Mouse (Mus musculus) liver, postnatal 0 days (tissue): ENCODE measurements at regions not wholly inside any gene's neighbourhood (a gene's known extent, or its start where the extent isn't known, plus 50 kb on each side); places are given as distances from the start of the nearest gene placed in this dataset.
A peak's percentile ranks its signal among the peaks of the same experiment; 100 is the strongest.

Experiments
- ATAC-seq: fragments of 200-750 bp; cut with Nextera tagmentation; 2 replicates; pipeline ENCODE4 v1.8.0; 2017; ENCODE audit warnings: mild to moderate bottlenecking, moderate library complexity
- DNase-seq: peaks from one replicate; pipeline ENCODE4 v3.0.0-alpha.2; 2016
- H3K27ac ChIP-seq: fragments of 300-500 bp; sonication (generic); 2 replicates; pipeline ENCODE4 v1.5.1; 2014; ENCODE audit warnings: antibody characterized with exemption, moderate library complexity, mild to moderate bottlenecking, low read depth
- H3K27me3 ChIP-seq: fragments of 300-500 bp; sonication (generic); 2 replicates; pipeline ENCODE4 v1.6.1; 2014; ENCODE audit warnings: low read length, control low read depth, mixed read lengths; ENCODE audit not compliant: insufficient read depth
- H3K36me3 ChIP-seq: fragments of 300-500 bp; sonication (generic); replicated peaks from 2 replicates; pipeline ENCODE4 v1.6.1; 2014; ENCODE audit warnings: mild to moderate bottlenecking, control low read depth, low read length, moderate library complexity, mixed read lengths; ENCODE audit not compliant: insufficient read depth
- H3K4me1 ChIP-seq: fragments of 300-500 bp; sonication (generic); 2 replicates; pipeline ENCODE4 v1.6.1; 2014; ENCODE audit warnings: antibody characterized with exemption, mild to moderate bottlenecking, control low read depth; ENCODE audit not compliant: insufficient read depth
- H3K4me2 ChIP-seq: fragments of 300-500 bp; sonication (generic); 2 replicates; pipeline ENCODE4 v1.6.1; 2014; ENCODE audit warnings: low read depth, mild to moderate bottlenecking, low read length, moderate library complexity, mixed read lengths
- H3K4me3 ChIP-seq: fragments of 300-500 bp; sonication (generic); 2 replicates; pipeline ENCODE4 v1.5.1; 2014; ENCODE audit warnings: low read depth, low read length
- H3K9ac ChIP-seq: fragments of 300-500 bp; sonication (generic); replicated peaks from 2 replicates; pipeline ENCODE4 v1.6.1; 2014; ENCODE audit warnings: mild to moderate bottlenecking, moderate library complexity
- H3K9me3 ChIP-seq: fragments of 300-500 bp; sonication (generic); 2 replicates; pipeline ENCODE4 v1.6.1; 2016; ENCODE audit warnings: mild to moderate bottlenecking, control low read depth, low read length, mixed read lengths
- CTCF ChIP-seq: sonication (generic); IDR thresholded peaks from 2 replicates; pipeline ENCODE4 v1.5.1; 2016; ENCODE audit warnings: antibody characterized with exemption, low read depth
- EP300 ChIP-seq: IDR thresholded peaks from 2 replicates; pipeline ENCODE4 v1.6.1; 2016; ENCODE audit warnings: antibody characterized with exemption, low read depth, mild to moderate bottlenecking
- WGBS: fragments of 180-500 bp; shearing (Covaris S2); extraction: QIAGEN DNeasy Blood & Tissue Kit; methylation state at CpG from one replicate; pipeline ENCODE4 v1.1.7; 2014; ENCODE audit not compliant: insufficient replicate concordance; 5-methylcytosine and 5-hydroxymethylcytosine counted together

DNA sequence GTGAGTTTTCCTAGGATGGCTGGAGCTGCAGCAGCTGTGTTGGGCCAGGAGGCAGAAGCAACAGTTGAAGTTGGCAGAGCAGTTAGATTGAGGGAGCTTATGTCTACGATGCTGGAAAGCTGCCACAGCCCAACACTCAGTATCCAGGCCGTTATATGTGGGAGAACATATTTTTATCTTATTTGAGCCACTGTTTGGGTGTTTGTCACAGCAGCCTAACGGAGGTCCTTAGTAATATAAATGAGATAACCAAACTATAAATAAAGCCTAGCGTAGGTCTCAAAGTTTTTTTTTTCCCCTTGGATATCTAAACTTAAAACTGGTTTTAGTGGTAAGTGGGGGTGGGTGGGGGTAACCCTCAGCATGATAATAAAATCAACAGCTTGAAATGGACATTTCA is 236.4 kb upstream of the Adgrl2 start:
- Histone ChIP-seq H3K4me3 (no peak overlapping the region), H3K4me1 (peaks cover 2% of the 10 kb centered on the region; the same call in 1 of the 2 replicates), H3K9ac (no peak overlapping the region), H3K4me2 (no peak overlapping the region), H3K27ac (no peak overlapping the region), H3K9me3 (no peaks in the 10 kb centered on the region), H3K36me3 (no peaks in the 10 kb centered on the region), H3K27me3 (no peaks in the 10 kb centered on the region)
- TF ChIP-seq CTCF (no peak), EP300 (peak; percentile 87)
- ATAC-seq (peak; percentile 49; the same call in 1 of the 2 replicates), DNase-seq (no peak)
- 58% methylated on average over 4 of the region's 4 CpGs for WGBS

DNA sequence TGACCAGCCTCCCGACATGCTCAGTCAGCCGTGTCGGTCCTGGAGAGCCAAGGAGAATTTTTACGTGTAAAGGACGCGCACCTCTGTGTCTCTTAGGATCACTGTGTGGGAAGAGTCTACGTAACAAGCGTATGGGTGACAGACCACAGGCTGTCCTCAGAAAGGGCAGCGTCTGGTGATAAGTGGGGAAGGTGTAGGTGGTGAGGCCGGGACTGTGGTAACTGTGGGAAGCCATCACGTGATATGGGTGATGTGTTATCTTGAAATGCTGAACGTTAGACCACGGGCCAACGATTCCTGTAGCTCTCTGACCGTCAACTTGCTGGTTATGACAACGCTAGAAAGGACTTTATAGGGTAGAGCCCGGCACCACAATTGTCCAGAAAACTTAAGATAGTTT is 235.3 kb upstream of the Adgrl2 start:
- TF ChIP-seq EP300, result peak; percentile 85
- no peak for TF ChIP-seq CTCF
- H3K4me2 ChIP-seq, result peak overlapping the region; percentile 40; the same call in 1 of the 2 replicates
- H3K4me3 ChIP-seq, result no peak overlapping the region
- no peaks in the 10 kb centered on the region for H3K9me3 ChIP-seq
- no peaks in the 10 kb centered on the region for H3K36me3 ChIP-seq
- WGBS, result 43% methylated on average over 17 of the region's 17 CpGs
- ATAC-seq (0 out of 2 replicates have a peak, but pooled peaks have one; percentile 23), DNase-seq (no peak)
- no peaks in the 10 kb centered on the region for H3K27me3 ChIP-seq
- H3K4me1 ChIP-seq, result peaks cover 2% of the 10 kb centered on the region; the same call in 1 of the 2 replicates
- no peak overlapping the region for H3K9ac ChIP-seq
- H3K27ac ChIP-seq, result no peak overlapping the region

DNA sequence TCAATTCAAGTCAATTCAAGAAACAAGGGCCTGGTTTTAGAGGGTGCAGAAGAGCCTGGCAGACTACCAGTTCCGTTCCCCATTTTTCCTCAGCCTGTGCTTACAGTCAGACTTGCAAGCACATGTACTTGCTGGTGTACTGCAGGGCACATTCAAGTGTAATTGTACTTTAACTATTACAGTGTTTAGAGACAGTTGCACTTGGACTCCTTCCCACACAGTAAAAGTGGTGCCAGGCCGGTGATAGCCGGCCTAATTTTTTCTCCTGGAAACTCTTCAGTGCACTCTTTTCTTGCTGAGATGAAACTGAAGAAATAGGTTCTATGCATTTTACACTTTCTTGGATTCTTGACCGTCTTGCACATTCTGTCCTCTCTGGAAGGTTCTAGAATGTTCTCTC is 233.9 kb upstream of the Adgrl2 start:
- Histone ChIP-seq H3K36me3 (no peaks in the 10 kb centered on the region), H3K27me3 (no peaks in the 10 kb centered on the region), H3K4me1 (peaks cover 2% of the 10 kb centered on the region; the same call in 1 of the 2 replicates), H3K9me3 (no peaks in the 10 kb centered on the region), H3K4me2 (no peak overlapping the region), H3K9ac (no peak overlapping the region), H3K27ac (no peak overlapping the region), H3K4me3 (no peak overlapping the region)
- TF ChIP-seq EP300 (no peak), CTCF (no peak)
- 77% methylated on average over 4 of the region's 4 CpGs for WGBS
- DNase-seq (no peak), ATAC-seq (no peak)

DNA sequence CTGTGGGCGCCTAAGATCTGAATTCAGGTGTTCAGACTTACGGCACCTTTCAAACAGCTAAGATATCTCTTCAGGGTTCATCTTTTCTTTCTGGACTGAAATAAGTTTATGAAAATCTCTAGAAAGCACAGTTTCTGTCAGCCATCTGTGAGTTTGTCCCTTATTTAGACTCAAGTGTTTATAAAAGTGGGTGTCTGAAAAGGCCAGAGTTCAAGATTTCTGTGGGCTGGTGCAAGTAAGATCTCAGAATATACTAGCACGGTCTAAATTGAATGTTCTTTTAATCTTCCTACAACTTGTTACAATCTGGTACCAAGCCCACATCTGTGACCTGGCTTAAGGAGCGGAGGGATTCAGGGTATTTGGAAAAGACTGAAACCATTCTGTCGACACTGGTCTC is 233.4 kb upstream of the Adgrl2 start:
- TF ChIP-seq CTCF (no peak), EP300 (no peak)
- Histone ChIP-seq H3K9me3 (no peaks in the 10 kb centered on the region), H3K27me3 (no peaks in the 10 kb centered on the region), H3K4me2 (no peak overlapping the region), H3K27ac (no peak overlapping the region), H3K9ac (no peak overlapping the region), H3K4me1 (peaks cover 2% of the 10 kb centered on the region; the same call in 1 of the 2 replicates), H3K4me3 (no peak overlapping the region), H3K36me3 (no peaks in the 10 kb centered on the region)
- 81% methylated on average over 5 of the region's 5 CpGs for WGBS
- ATAC-seq (no peak), DNase-seq (no peak)

DNA sequence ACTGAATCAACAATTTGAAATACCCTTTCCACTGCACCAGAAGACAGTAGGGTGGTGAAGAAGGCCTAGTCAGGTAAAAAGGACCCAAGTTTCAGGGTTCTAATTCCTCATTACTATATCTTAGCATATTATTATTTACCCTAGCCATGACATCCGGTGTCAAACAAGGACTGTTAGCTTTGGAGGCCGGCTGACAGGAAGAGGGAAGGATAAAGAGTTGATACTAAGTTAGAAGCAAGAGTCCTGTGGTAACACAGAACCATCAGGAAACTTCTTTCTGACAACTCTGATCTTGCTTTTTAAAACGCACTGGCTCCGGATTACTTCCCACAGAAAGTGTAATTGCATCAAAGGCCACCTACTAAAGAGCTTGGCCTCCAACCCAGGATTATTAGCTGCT is 230.6 kb upstream of the Adgrl2 start:
- DNase-seq, result no peak
- Histone ChIP-seq H3K4me1 (peaks cover 7% of the 10 kb centered on the region), H3K36me3 (no peaks in the 10 kb centered on the region), H3K4me2 (no peak overlapping the region), H3K4me3 (no peak overlapping the region), H3K9ac (no peak overlapping the region), H3K27me3 (no peaks in the 10 kb centered on the region), H3K27ac (no peak overlapping the region), H3K9me3 (no peaks in the 10 kb centered on the region)
- 59% methylated on average over 4 of the region's 4 CpGs for WGBS
- TF ChIP-seq CTCF (no peak), EP300 (no peak)
- ATAC-seq, result no peak

DNA sequence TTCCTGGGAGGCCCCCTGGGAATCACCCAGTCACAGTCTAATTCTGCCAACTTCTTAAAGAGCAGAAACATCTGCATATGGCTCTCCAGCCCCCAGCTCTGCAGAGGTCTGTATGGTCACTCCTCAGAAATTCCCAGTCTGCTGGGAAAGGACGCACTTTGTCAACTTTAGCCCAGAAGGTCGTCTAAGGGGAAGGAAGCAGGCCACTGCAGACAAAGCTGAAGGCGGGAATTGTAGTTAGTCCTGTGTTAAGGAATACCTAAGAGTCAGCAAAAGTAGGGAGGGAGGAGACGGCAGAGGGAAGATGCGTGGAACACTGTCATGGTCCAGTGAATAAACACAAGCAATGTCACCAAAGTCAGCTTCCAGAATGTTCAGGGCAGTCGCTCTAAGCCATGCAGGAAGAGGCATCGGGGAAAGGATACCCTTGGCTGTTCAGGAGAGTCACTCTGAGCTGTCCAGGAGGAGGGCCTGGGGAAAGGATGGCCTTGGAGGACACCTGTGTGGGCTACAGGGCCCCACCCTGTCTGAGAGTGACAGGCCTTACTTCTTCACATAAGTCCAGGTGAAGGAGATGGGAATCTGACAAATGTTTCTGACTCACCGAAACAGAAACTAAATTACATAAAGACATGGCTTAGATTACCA is 230.1 kb upstream of the Adgrl2 start:
- Histone ChIP-seq H3K4me2 (no peak overlapping the region), H3K4me3 (no peak overlapping the region), H3K36me3 (no peaks in the 10 kb centered on the region), H3K4me1 (peaks cover 7% of the 10 kb centered on the region), H3K9me3 (no peaks in the 10 kb centered on the region), H3K27ac (peak overlapping the region; percentile 42; the same call in 1 of the 2 replicates), H3K27me3 (no peaks in the 10 kb centered on the region), H3K9ac (no peak overlapping the region)
- whole genome bisulfite sequencing, result 61% methylated on average over 8 of the region's 8 CpGs
- DNase-seq, result no peak
- ATAC-seq, result peak; percentile 43
- TF ChIP-seq CTCF, result no peak
- no peak for TF ChIP-seq EP300
